Mouse (Mus musculus) Patski (cell line): ENCODE measurements around the gene Upk1a. TPM values are rescaled to one million over a fixed set of nuclear protein-coding genes. Genes with fewer than 3 reads are reported as not detected.

Experiments
- ATAC-seq: fragments of 100-300 bp; one replicate; pipeline ENCODE4 v1.8.0; 2021
- CTCF ChIA-PET: fragments of 350-600 bp; sonication (Branson Sonifier 250); formaldehyde crosslinking; loops from one replicate; lab custom pipeline; 2022; ENCODE audit warnings: inconsistent platforms; lab: Charles Lee
- POLR2A ChIA-PET: fragments of 350-600 bp; sonication (Branson Sonifier 250); formaldehyde crosslinking; loops from one replicate; lab custom pipeline; 2022; ENCODE audit warnings: antibody characterized with exemption, inconsistent platforms; lab: Charles Lee
- DNase-seq: peaks from one replicate; pipeline ENCODE4 v3.0.0-alpha.2; 2011; ENCODE audit warnings: low read depth, low spot score
- H3K27me3 ChIP-seq: fragments of 371-371 bp; one replicate; pipeline ENCODE4 v1.5.1; 2021
- CTCF ChIP-seq: fragments of 100-300 bp; IDR thresholded peaks from one replicate; pipeline ENCODE4 v1.5.1; 2021
- in situ Hi-C: fragments of 300-500 bp; cut with MboI; formaldehyde crosslinking; loops from 3 replicates; pipeline ENCODE4 v1.11.1; 2018; ENCODE audit warnings: low pct_unique_long_range_greater_than_20kb, mixed read lengths
- polyA plus RNA-seq: library from polyadenylated mRNA; unstranded; gene quantifications from one replicate; pipeline ENCODE4 v1.2.3, GENCODE M21; 2021

Gene Upk1a
- 0.47 TPM for polyA plus RNA-seq

DNA sequence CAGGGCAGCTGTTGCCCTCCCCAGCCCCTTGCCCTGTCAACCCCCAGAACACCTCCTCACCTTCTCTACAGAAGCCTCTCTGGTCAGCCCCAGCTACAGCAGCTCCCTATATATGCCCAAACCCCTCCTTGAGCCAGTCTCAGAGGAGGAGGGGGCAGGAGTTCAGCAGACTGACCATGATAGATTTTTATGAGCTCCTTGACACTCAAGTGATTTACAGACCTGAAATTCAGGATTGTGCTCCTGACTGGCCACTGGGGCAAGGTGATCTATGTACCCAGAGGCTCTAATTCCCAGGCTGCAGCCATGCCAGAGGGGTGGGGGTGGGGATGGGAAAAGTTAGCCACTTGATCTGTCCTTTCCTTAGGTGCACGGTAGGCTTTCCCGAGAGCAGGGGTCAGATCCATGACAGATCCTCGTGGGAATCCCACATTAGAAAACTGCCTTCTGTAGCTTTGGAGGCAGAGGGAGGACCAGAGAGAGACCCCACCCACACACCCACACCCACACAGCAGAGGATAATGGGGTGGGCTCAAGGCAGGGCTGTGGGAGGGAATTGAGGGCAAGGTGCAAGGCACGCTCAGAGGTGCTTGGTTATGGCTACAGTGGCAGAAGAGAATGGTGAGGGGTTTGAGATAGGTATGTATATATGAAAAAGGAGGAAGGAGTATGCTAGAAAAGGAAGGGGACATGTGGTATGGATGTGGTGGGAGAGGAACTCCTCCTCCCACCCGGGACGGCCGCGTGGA, at the start of gene Upk1a:
Upk1a (minus strand) TSS at position 194 of the 749 bp plus-strand sequence.
- in situ Hi-C loops: no loop called here
- ChIA-PET POLR2A (interaction anchor here (0.9 kb wide), 1 partner anchor 45 kb away, joined by 4 read pairs; no protein-coding TSS in a partner anchor), CTCF (interaction anchor here (0.9 to 4.0 kb wide), 8 partner anchors 9 to 23 kb away, joined by 3 to 31 read pairs (median 8); partner anchors contain the start of genes Cox6b1, Kmt2b and Zbtb32)
- DNase-seq (no peak), ATAC-seq (no peak)
- no peak for TF ChIP-seq CTCF
- no peaks in the 10 kb centered on the region for H3K27me3 ChIP-seq

DNA sequence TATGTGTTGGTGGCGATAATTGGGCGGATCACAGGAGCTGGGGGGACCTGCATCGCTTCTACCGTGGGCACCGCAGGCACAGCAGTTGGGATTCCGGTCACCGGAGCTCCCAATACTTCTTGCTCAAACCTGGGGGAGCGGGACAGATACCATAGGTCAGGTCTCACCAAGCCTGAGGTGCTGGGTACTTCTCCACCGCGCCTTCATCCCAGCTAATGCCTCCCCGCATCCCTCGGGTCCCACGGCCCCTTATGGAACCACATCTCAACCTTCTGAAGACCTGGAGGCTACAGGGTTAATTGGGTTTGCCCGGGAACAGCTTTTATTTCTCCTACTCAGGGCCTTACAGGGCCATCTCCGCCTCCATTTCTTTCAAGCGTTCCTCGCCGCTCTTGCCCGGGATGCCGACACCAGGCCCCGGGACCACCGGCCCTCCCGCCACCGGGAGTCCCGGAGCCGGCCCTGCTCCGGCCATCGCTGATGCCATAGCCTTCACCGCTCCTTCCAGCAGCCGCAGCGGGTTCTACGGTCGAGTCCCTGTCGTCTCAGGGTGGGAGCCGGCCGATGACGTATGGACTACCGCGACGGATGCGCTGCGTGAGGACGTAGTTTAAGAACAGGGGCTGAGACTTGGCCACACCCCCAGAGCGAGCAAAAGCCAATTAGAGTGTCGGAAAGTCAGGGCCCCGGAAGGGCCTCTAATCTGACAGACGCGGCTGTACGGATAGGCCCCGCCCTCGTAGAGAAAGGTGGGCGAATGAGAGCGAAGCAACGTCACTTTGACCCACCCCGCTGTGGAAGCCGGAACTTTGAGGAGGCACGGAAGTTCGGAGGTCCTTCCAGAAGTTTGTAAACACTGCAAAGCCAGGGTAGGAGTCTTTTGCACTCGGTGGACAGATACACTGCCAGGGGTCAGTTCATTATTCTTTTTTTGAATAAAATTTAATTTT, 37.2 kb upstream of the Upk1a start, which contains the start of gene Rbm42:
Rbm42 (minus strand) TSS at position 727 of the 950 bp plus-strand sequence.
- in situ Hi-C loops: no loop called here
- H3K27me3 ChIP-seq: no peaks in the 10 kb centered on the region
- ChIA-PET POLR2A (interaction anchor here (0.5 to 1.2 kb wide), 2 partner anchors 13 to 15 kb away, joined by 3 to 5 read pairs; partner anchors contain the start of gene Haus5), CTCF (interaction anchor here (1.0 to 1.4 kb wide), 2 partner anchors 18 to 24 kb away, joined by 3 to 4 read pairs; partner anchors contain the start of gene Cox6b1)
- peak; percentile 96 for ATAC-seq
- TF ChIP-seq CTCF: no peak
- DNase-seq: peak; percentile 91

DNA sequence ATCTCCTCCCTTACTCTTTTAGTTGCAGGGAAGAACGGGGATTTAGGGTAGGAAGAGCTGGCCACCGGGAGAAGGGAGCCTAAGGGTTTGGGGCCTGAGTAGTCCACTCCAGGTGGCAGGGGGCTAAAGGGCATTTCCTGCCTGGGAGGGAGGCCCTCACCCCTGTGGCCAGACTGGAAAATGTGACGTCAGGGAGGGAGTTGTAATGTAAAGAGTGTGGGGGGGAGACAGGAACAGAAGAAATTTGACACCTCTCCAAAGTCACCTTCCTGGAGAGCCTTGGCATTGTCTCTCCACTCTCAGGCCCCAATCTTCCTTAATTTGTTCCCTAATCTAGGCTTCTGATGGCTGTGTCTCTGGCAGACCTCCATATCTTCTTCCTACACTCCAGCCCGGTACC, 26.4 kb upstream of the Upk1a start:
- ATAC-seq (no peak), DNase-seq (no peak)
- peaks cover 17% of the 10 kb centered on the region for H3K27me3 ChIP-seq
- TF ChIP-seq CTCF: no peak
- in situ Hi-C loops: no loop called here
- POLR2A ChIA-PET: no interaction called here
- CTCF ChIA-PET: no interaction called here

DNA sequence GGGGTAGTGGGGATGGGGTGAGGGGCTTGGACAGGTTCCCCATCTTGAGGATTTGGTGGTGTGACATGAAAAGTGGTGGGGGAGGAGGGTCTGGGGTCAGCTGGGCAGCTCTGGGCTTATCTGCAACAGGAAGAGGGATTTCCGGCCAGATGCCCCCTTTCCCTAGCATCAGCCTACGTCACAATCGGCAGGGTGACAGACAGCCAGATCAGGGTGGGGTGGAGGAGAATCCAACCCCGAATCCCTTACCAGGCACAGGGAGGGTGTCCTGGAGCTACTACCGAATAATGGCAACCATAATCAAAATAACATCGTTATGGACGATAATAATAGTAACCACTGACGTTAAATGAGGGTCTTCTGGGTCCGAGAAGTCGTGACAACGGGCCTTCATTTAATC, 23.7 kb upstream of the Upk1a start:
- TF ChIP-seq CTCF: no peak
- CTCF ChIA-PET: interaction anchor here (3.2 kb wide), 1 partner anchor 11 kb away, joined by 13 read pairs; no protein-coding TSS in a partner anchor
- POLR2A ChIA-PET: interaction anchor here (1.3 kb wide), 1 partner anchor 13 kb away, joined by 3 read pairs; no protein-coding TSS in a partner anchor
- ATAC-seq (no peak), DNase-seq (no peak)
- in situ Hi-C loops: no loop called here
- peaks cover 40% of the 10 kb centered on the region for H3K27me3 ChIP-seq

DNA sequence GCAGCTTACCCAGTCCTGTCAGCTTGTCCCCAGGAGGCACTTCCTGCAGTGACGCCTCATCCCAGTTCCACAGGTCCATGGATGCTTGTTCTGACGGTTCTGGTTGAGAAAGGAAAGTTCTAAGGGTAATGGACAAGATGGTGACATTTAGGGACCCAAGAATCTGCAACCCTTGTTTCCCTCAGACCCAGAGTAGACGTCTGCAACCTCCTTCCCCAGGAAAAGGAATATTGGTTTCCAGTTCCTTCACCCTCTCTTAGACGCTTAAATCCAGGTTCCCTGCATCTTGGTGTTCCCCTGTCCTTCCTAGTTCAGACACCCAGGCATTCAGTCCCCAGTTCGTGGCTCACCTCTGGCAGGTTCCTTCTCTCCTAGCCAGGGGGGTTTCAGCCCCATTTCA, 23.1 kb upstream of the Upk1a start, which contains the start of gene Etv2:
Etv2 (minus strand) TSS at position 101 of the 400 bp plus-strand sequence.
- peaks cover 45% of the 10 kb centered on the region for H3K27me3 ChIP-seq
- POLR2A ChIA-PET: interaction anchor here (0.8 kb wide), 1 partner anchor 11 kb away, joined by 3 read pairs; no protein-coding TSS in a partner anchor

DNA sequence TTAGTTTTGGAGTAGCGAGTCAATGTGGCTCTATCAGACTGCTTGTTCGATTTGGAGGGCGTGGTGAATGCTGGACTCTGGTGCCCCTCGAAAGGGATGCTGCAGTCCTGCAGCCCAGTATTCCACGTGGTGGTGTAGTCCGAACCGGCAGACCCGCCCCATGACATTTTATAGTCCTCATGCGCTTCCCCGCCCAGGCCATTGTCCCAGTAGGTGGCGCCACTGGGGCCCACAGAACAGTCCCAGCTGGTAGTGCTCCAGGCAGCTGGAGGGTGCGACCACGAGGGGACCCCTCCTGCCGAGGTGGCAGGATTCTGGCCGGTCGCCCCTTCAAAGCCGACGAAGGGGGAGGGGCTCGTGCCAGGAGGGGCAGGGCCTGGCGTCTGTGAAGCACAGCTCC, 22.0 kb upstream of the Upk1a start:
- in situ Hi-C loops: no loop called here
- no peak for DNase-seq
- peak; percentile 54 for ATAC-seq
- CTCF ChIA-PET: interaction anchor here (3.2 kb wide), 1 partner anchor 13 kb away, joined by 13 read pairs; no protein-coding TSS in a partner anchor
- H3K27me3 ChIP-seq: peaks cover 45% of the 10 kb centered on the region
- TF ChIP-seq CTCF: peak; percentile 79
- POLR2A ChIA-PET: interaction anchor here (0.8 kb wide), 1 partner anchor 12 kb away, joined by 3 read pairs; no protein-coding TSS in a partner anchor

More for the DNA sequence above, 23.1 kb upstream of the Upk1a start, which contains the start of gene Etv2:
- no peak for TF ChIP-seq CTCF
- in situ Hi-C loops: no loop called here
- CTCF ChIA-PET: interaction anchor here (0.8 to 3.2 kb wide), 2 partner anchors 9 to 12 kb away, joined by 3 to 13 read pairs; no protein-coding TSS in a partner anchor
- DNase-seq (no peak), ATAC-seq (no peak)

DNA sequence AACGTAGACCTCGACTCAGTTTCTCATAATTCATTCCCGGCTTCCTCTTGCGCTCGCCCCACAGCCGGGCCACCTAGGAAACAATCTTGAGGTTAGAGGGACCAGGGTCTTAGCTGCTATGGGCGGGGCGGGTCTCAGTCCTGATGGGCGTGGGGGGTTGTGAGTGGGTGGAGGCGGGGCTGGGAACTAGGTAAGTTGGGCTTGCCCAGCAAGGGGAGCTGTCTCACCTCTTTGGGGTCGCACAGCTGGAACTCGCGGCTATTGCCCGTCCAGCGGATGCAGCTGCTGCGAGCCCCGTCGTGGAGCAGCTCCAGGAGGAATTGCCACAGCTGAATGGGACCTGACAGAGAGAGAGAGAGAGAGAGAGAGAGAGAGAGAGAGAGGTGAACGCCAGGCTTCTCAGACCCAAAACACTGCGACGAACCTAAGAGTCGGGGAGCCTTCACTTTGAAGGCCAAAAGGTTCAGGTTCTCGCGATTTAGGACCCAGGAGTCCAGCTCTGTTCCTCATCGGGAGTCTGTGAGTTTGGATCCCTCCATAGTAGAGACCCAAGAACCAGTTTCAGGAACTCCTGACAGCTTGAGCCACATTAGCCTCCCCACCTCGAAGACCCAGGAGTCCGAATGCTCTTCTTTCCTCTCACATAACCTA, 21.2 kb upstream of the Upk1a start:
- peaks cover 45% of the 10 kb centered on the region for H3K27me3 ChIP-seq
- ChIA-PET POLR2A (no interaction called here), CTCF (interaction anchor here (3.2 kb wide), 1 partner anchor 14 kb away, joined by 13 read pairs; no protein-coding TSS in a partner anchor)
- TF ChIP-seq CTCF: no peak
- in situ Hi-C loops: no loop called here
- DNase-seq: no peak
- ATAC-seq: no peak

DNA sequence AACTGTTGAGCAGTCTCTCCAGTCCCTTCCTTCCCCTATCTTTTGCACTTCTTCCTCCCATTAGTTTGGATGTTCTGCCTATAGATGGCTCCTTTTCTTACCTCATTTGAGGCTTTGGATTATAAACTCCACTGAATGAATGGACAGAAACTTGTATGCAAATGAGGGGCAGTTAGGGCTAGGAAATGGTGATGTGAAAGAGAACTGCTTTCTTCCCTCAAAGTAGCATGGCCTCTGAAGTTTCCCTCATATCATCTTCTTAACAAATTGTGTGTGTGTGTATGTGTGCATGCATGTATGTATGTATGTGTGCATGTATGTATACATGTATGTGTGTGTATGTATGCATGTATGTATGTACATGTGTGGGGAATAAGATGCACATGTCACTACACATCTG, 16.4 kb upstream of the Upk1a start:
- TF ChIP-seq CTCF: no peak
- ChIA-PET POLR2A (interaction anchor here (0.6 kb wide), 1 partner anchor 18 kb away, joined by 3 read pairs; no protein-coding TSS in a partner anchor), CTCF (no interaction called here)
- H3K27me3 ChIP-seq: peaks cover 28% of the 10 kb centered on the region
- ATAC-seq (no peak), DNase-seq (no peak)
- in situ Hi-C loops: no loop called here

DNA sequence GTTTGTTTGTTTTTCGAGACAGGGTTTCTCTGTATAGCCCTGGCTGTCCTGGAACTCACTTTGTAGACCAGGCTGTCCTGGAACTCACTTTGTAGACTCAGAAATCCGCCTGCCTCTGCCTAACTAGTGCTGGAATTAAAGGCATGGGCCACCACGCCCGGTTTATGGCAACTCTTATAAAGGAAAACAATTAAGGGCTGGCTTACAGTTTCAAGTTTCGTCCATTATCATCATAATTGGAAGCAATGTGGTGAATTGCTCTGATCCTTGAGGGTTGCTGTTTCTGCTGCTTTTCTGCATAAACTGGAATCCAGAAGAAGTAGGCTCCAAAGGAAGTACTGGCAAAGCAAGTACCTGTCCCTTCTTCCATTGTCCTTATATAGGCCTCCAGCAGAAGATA, 14.0 kb upstream of the Upk1a start:
- CTCF ChIA-PET: no interaction called here
- peaks cover 7% of the 10 kb centered on the region for H3K27me3 ChIP-seq
- in situ Hi-C loops: no loop called here
- no peak for ATAC-seq
- TF ChIP-seq CTCF: no peak
- POLR2A ChIA-PET: no interaction called here
- no peak for DNase-seq
